17 mouse cellular contexts compared by ENCODE assay signal in the genomic region with DNA sequence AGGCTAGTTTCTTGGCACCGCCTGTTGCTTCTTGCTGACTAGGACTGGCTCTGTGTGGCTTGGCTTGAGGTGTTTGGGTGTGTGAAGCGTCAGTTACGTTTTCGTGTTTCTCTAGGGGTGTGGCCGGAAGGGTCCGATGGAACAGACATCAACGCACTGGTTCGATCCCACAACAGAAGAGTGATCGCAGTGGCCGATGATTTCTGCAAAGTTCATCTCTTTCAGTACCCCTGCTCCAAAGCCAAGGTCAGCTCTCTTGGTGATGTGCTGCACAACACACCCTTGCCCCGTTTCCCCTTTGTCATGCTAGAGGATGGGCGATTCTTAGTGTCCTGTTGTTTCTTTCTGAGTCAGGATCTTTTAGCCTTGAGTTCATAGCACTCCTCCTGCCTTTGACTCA.
"Had no signal": no experiment of that assay in that cellular context is flagged by ENCODE, and none has a peak within 500 bp of the region (broad histone marks: within the 10 kb centered on the region; RNA-seq: fewer than 3 reads in every experiment).

No protein-coding gene starts in this region.

- H3K27me3 ChIP-seq: lung, embryonic 15.5 days; megakaryocyte, embryonic 14.5 days; midbrain, embryonic 13.5 days; midbrain, embryonic 15.5 days; neural tube, embryonic 12.5 days; stomach, embryonic 15.5 days had no signal

- H3K9me3 ChIP-seq: lung, embryonic 15.5 days; megakaryocyte, embryonic 14.5 days; midbrain, embryonic 13.5 days; midbrain, embryonic 15.5 days; neural tube, embryonic 12.5 days; stomach, embryonic 15.5 days had no signal

- ATAC-seq: liver, postnatal 0 days; lung, postnatal 0 days; midbrain, embryonic 13.5 days; midbrain, embryonic 15.5 days had no signal

- H3K4me3 ChIP-seq: lung, embryonic 15.5 days; megakaryocyte, embryonic 14.5 days; midbrain, embryonic 13.5 days; midbrain, embryonic 15.5 days; neural tube, embryonic 12.5 days; stomach, embryonic 15.5 days had no signal

- H3K9ac ChIP-seq: liver, postnatal 0 days; lung, embryonic 15.5 days; midbrain, embryonic 13.5 days; midbrain, embryonic 15.5 days; neural tube, embryonic 12.5 days; stomach, embryonic 15.5 days had no signal

- H3K4me1 ChIP-seq: lung, embryonic 15.5 days; midbrain, embryonic 13.5 days; midbrain, embryonic 15.5 days; neural tube, embryonic 12.5 days; stomach, embryonic 15.5 days had no signal

- DNase-seq: liver, postnatal 0 days; lung, adult 2 months; lung, postnatal 36 days; right cerebral cortex, postnatal 14 days; thymus, adult 2 months; thymus, postnatal 25 days; thymus, postnatal 4 days had no signal

- H3K4me2 ChIP-seq: lung, embryonic 15.5 days; midbrain, embryonic 11.5 days; midbrain, embryonic 13.5 days; midbrain, embryonic 15.5 days; neural tube, embryonic 12.5 days; stomach, embryonic 15.5 days had no signal

- H3K27ac ChIP-seq: lung, embryonic 15.5 days; macrophage; midbrain, embryonic 13.5 days; midbrain, embryonic 15.5 days; neural tube, embryonic 12.5 days; stomach, embryonic 15.5 days; stomach, postnatal 0 days had no signal
